Mouse (Mus musculus) ES-Bruce4 (cell line): ENCODE measurements around the gene Tmem150b.

Experiments used
- CTCF ChIP-seq: IDR thresholded peaks from one replicate; pipeline ENCODE4 v1.8.1; 2011; ENCODE audit warnings: low read depth, low read length
- EP300 ChIP-seq: IDR thresholded peaks from 2 replicates; pipeline ENCODE4 v1.6.1; 2011; ENCODE audit warnings: low read depth, low read length; ENCODE audit not compliant: insufficient read depth
- POLR2A ChIP-seq: IDR thresholded peaks from one replicate; pipeline ENCODE4 v1.8.1; 2011; ENCODE audit warnings: low read length; ENCODE audit not compliant: insufficient read depth

DNA sequence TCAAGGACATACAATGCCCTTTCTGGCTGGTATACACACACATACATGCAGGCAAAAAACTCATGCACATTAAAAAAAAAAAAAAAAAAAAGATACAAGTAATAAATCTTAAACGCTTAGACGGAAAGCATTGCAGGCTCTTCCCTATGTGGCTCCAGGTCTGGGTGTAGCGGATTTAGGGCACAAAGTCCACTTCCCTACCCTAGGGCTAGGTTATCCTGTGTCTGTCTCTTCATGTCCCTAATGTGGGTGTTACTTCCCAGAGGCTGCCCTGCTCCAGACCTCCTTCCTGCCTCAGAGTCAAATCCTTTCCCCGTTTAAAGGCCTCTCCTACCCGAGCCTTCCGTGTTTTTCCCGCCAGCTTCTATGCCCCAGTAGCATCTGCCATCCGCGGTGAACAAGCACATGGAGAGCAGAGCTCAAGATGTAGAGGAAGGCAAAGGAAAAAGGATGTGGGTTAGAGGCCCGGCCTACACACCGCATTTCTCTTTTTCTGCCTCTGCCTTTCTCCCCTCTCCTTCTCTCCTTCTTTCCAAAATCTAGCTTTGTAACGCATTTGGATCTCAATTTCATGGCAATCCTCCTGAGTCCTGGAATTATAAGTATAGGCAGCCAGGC, 50.8 kb downstream of the Tmem150b start:
- TF ChIP-seq POLR2A (no peak), CTCF (no peak), EP300 (no peak)
